27 mouse cellular contexts compared by ENCODE assay signal in the genomic region with DNA sequence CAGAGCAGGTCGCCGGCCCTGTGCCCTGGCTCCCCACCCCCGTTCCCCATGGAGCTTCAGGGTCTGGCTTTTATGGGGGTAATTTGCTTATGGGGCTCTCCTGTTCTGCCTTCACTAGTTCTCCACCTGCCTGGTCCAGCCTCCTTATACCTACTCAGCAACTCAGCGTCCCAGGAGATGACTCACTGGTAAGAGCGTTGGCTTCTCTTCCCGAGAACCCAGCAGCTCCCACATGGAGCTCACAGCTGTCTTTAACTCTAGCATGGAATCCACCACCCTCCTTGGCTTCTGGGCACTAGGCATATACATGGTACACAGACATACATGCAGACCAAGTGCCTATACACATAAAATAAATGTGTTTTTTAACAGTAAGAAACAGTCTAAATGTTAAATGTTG. TPM values are rescaled to one million over a fixed set of nuclear protein-coding genes. Genes with fewer than 3 reads are reported as not detected.
DNase-seq lines count a peak whose midpoint lies in the region; ATAC-seq and TF ChIP-seq lines count a peak whose summit lies in the region.
"Had no signal": no experiment of that assay in that cellular context is flagged by ENCODE, and none has a peak within 500 bp of the region (broad histone marks: within the 10 kb centered on the region; RNA-seq: fewer than 3 reads in every experiment).

No protein-coding gene starts in this region.

- no peak overlapping the region for H3K9ac ChIP-seq in hindbrain, postnatal 0 days (replicated peaks; ENCODE audit: low read length)
- no peak overlapping the region for H3K9ac ChIP-seq in midbrain, embryonic 11.5 days (ENCODE audit: low read length)
- H3K9ac ChIP-seq in midbrain, embryonic 13.5 days (replicated peaks), result no peak overlapping the region
- H3K9ac ChIP-seq in limb, embryonic 13.5 days, result no peak overlapping the region
- H3K9ac ChIP-seq: hindbrain, embryonic 15.5 days; kidney, embryonic 15.5 days had no signal

- no peaks in the 10 kb centered on the region for H3K36me3 ChIP-seq in hindbrain, embryonic 10.5 days
- no peaks in the 10 kb centered on the region for H3K36me3 ChIP-seq in hindbrain, postnatal 0 days (ENCODE audit: insufficient read depth, low read length)
- no peaks in the 10 kb centered on the region for H3K36me3 ChIP-seq in midbrain, embryonic 11.5 days (ENCODE audit: control insufficient read depth, insufficient read depth, low read length)
- peaks cover 5% of the 10 kb centered on the region; the same call in 1 of the 2 replicates for H3K36me3 ChIP-seq in midbrain, embryonic 13.5 days
- peaks cover 4% of the 10 kb centered on the region; the same call in 1 of the 2 replicates for H3K36me3 ChIP-seq in limb, embryonic 13.5 days
- H3K36me3 ChIP-seq: hindbrain, embryonic 15.5 days had no signal

- DNase-seq in hindbrain, embryonic 10.5 days (ENCODE audit: low spot score), result no peak
- DNase-seq in hindbrain, postnatal 0 days (ENCODE audit: low spot score), result no peak
- DNase-seq in midbrain, embryonic 11.5 days (ENCODE audit: low spot score, missing footprints), result peak; percentile 23
- no peak for DNase-seq in c-Kit-positive CD71-positive TER-119-positive erythroid progenitor cells, embryonic 14.5 days (ENCODE audit: low spot score)
- no peak for DNase-seq in adrenal gland, adult 8-10 months
- DNase-seq: adrenal gland, adult 2 months; cerebellum, adult 2 months; cerebellum, postnatal 36 days; heart, postnatal 10 days; kidney, postnatal 4 days; spleen, adult 18-20 months; thymus, postnatal 36 days had no signal

- H3K27ac ChIP-seq in hindbrain, embryonic 10.5 days, result peak overlapping the region; percentile 59; the same call in 1 of the 2 replicates
- no peak overlapping the region for H3K27ac ChIP-seq in hindbrain, postnatal 0 days
- H3K27ac ChIP-seq in midbrain, embryonic 11.5 days (ENCODE audit: low read depth, low read length), result no peak overlapping the region
- H3K27ac ChIP-seq in midbrain, embryonic 13.5 days, result no peak overlapping the region
- peak overlapping the region; percentile 49 for H3K27ac ChIP-seq in bone marrow, adult 2 months (ENCODE audit: control insufficient read depth, insufficient read depth, low read depth, low read length, poor library complexity)
- no peak overlapping the region for H3K27ac ChIP-seq in limb, embryonic 13.5 days
- H3K27ac ChIP-seq: hindbrain, embryonic 15.5 days; kidney, embryonic 15.5 days had no signal

- WGBS in hindbrain, embryonic 10.5 days, result 33% methylated on average over 6 of the region's 6 CpGs
- 27% methylated on average over 6 of the region's 6 CpGs for WGBS in hindbrain, postnatal 0 days
- WGBS in midbrain, embryonic 11.5 days, result 38% methylated on average over 6 of the region's 6 CpGs
- WGBS in midbrain, embryonic 13.5 days, result 38% methylated on average over 6 of the region's 6 CpGs
- whole genome bisulfite sequencing in bone marrow, adult 2 months, result 73% methylated on average over 6 of the region's 6 CpGs
- 17% methylated on average over 6 of the region's 6 CpGs for WGBS in limb, embryonic 13.5 days

- peak overlapping the region; percentile 3; the same call in 1 of the 2 replicates for H3K4me3 ChIP-seq in hindbrain, embryonic 10.5 days
- no peak overlapping the region for H3K4me3 ChIP-seq in hindbrain, postnatal 0 days (ENCODE audit: low read length)
- no peak overlapping the region for H3K4me3 ChIP-seq in midbrain, embryonic 11.5 days (ENCODE audit: low read depth, low read length)
- no peak overlapping the region for H3K4me3 ChIP-seq in midbrain, embryonic 13.5 days (replicated peaks)
- H3K4me3 ChIP-seq in bone marrow, adult 2 months (replicated peaks; ENCODE audit: control insufficient read depth, low read depth, low read length), result no peak overlapping the region
- no peak overlapping the region for H3K4me3 ChIP-seq in limb, embryonic 13.5 days
- H3K4me3 ChIP-seq: hindbrain, embryonic 15.5 days; kidney, embryonic 15.5 days; myocyte had no signal

- ATAC-seq in hindbrain, postnatal 0 days, result no peak
- ATAC-seq in midbrain, embryonic 11.5 days (ENCODE audit: low FRiP score), result no peak
- ATAC-seq in midbrain, embryonic 13.5 days, result no peak
- ATAC-seq in limb, embryonic 13.5 days (ENCODE audit: low FRiP score, low read depth), result no peak
- ATAC-seq: forebrain, embryonic 14.5 days; intestine, postnatal 0 days; lung, postnatal 0 days had no signal

- no peak for TF ChIP-seq CTCF in hindbrain, postnatal 0 days (IDR thresholded peaks at IDR 0.05; ENCODE audit: low read depth)
- TF ChIP-seq CTCF in bone marrow, adult 2 months (IDR thresholded peaks at IDR 0.05; ENCODE audit: control insufficient read depth, insufficient read depth, low read length), result no peak

- no peaks in the 10 kb centered on the region for H3K27me3 ChIP-seq in hindbrain, embryonic 10.5 days (ENCODE audit: insufficient read depth, poor library complexity, severe bottlenecking)
- H3K27me3 ChIP-seq in hindbrain, postnatal 0 days (ENCODE audit: insufficient read depth, low read length), result no peaks in the 10 kb centered on the region
- no peaks in the 10 kb centered on the region for H3K27me3 ChIP-seq in midbrain, embryonic 11.5 days (ENCODE audit: control insufficient read depth, insufficient read depth, low read length)
- H3K27me3 ChIP-seq in midbrain, embryonic 13.5 days, result no peaks in the 10 kb centered on the region
- H3K27me3 ChIP-seq in limb, embryonic 13.5 days, result no peaks in the 10 kb centered on the region
- H3K27me3 ChIP-seq: CH12.LX; hindbrain, embryonic 15.5 days; kidney, embryonic 15.5 days had no signal

- no peak overlapping the region for H3K4me2 ChIP-seq in hindbrain, postnatal 0 days (ENCODE audit: low read depth, low read length)
- no peak overlapping the region for H3K4me2 ChIP-seq in midbrain, embryonic 11.5 days
- H3K4me2 ChIP-seq in midbrain, embryonic 13.5 days (replicated peaks), result no peak overlapping the region
- H3K4me2 ChIP-seq in limb, embryonic 13.5 days (replicated peaks), result peak overlapping the region; percentile 28
- H3K4me2 ChIP-seq: heart, embryonic 11.5 days; hindbrain, embryonic 15.5 days; kidney, embryonic 15.5 days had no signal

- no peaks in the 10 kb centered on the region for H3K9me3 ChIP-seq in hindbrain, embryonic 10.5 days
- no peaks in the 10 kb centered on the region for H3K9me3 ChIP-seq in hindbrain, postnatal 0 days (ENCODE audit: low read length)
- no peaks in the 10 kb centered on the region for H3K9me3 ChIP-seq in midbrain, embryonic 11.5 days (ENCODE audit: control insufficient read depth, low read length)
- H3K9me3 ChIP-seq in midbrain, embryonic 13.5 days, result no peaks in the 10 kb centered on the region
- H3K9me3 ChIP-seq in limb, embryonic 13.5 days, result no peaks in the 10 kb centered on the region
- H3K9me3 ChIP-seq: hindbrain, embryonic 15.5 days; kidney, embryonic 15.5 days had no signal

- H3K4me1 ChIP-seq in hindbrain, embryonic 10.5 days (replicated peaks), result peaks cover 9% of the 10 kb centered on the region
- no peaks in the 10 kb centered on the region for H3K4me1 ChIP-seq in hindbrain, postnatal 0 days (ENCODE audit: insufficient read depth, low read length)
- H3K4me1 ChIP-seq in midbrain, embryonic 11.5 days (ENCODE audit: control insufficient read depth, insufficient read depth, low read length), result no peaks in the 10 kb centered on the region
- H3K4me1 ChIP-seq in midbrain, embryonic 13.5 days (replicated peaks), result no peaks in the 10 kb centered on the region
- peaks cover 2% of the 10 kb centered on the region for H3K4me1 ChIP-seq in bone marrow, adult 2 months (ENCODE audit: control insufficient read depth, insufficient read depth, low read length)
- peaks cover 7% of the 10 kb centered on the region for H3K4me1 ChIP-seq in limb, embryonic 13.5 days
- H3K4me1 ChIP-seq: hindbrain, embryonic 15.5 days had no signal

- TF ChIP-seq POLR2A in bone marrow, adult 2 months (IDR thresholded peaks at IDR 0.05; ENCODE audit: borderline replicate concordance, control insufficient read depth, low read depth, low read length), result no peak

RNA-seq across cellular contexts. Expression of a gene that starts 20.1 kb away (rescaled TPM):
- 4.7 and 6.6 TPM in 2 replicates for polyA plus RNA-seq in hindbrain, embryonic 10.5 days (2016; fragmentation: Nextera tagmentation; extraction: Ambion mirVana)
- total RNA-seq in hindbrain, postnatal 0 days (2014; rRNA removed), result 7.0 and 8.6 TPM in 2 replicates
- polyA plus RNA-seq in hindbrain, postnatal 0 days (2015; fragmentation: Nextera tagmentation; extraction: Ambion mirVana), result 7.1 and 8.4 TPM in 2 replicates
- polyA plus RNA-seq in midbrain, embryonic 11.5 days (2014; fragmentation: Nextera tagmentation; extraction: Ambion mirVana), result 6.4 and 7.6 TPM in 2 replicates
- 7.3 and 8.3 TPM in 2 replicates for polyA plus RNA-seq in midbrain, embryonic 13.5 days (2015; fragmentation: Nextera tagmentation; extraction: Ambion mirVana)
- polyA plus RNA-seq in bone marrow, adult 2 months (2011; ENCODE audit: insufficient read depth, insufficient read length, low replicate concordance, missing spikeins), result 0.41 and 3.2 TPM in 2 replicates
- polyA plus RNA-seq in limb, embryonic 13.5 days (2015; fragmentation: Nextera tagmentation; extraction: Ambion mirVana), result 9.8 and 10.1 TPM in 2 replicates
- 10 to 100 TPM; 15.8 to 21.2 (median 18.8) TPM for total RNA-seq in adrenal gland, adult 8-10 months (2022)

RNA-seq across cellular contexts. Expression of a gene that starts 28.4 kb away (rescaled TPM):
- polyA plus RNA-seq in hindbrain, embryonic 10.5 days (2016; fragmentation: Nextera tagmentation; extraction: Ambion mirVana), result 5.2 and 6.4 TPM in 2 replicates
- 1.5 and 2.0 TPM in 2 replicates for total RNA-seq in hindbrain, postnatal 0 days (2014; rRNA removed)
- polyA plus RNA-seq in hindbrain, postnatal 0 days (2015; fragmentation: Nextera tagmentation; extraction: Ambion mirVana), result 5.1 and 5.2 TPM in 2 replicates
- 5.0 and 6.0 TPM in 2 replicates for polyA plus RNA-seq in midbrain, embryonic 11.5 days (2014; fragmentation: Nextera tagmentation; extraction: Ambion mirVana)
- 3.0 and 4.3 TPM in 2 replicates for polyA plus RNA-seq in midbrain, embryonic 13.5 days (2015; fragmentation: Nextera tagmentation; extraction: Ambion mirVana)
- 1.4 and 8.0 TPM in 2 replicates for polyA plus RNA-seq in bone marrow, adult 2 months (2011; ENCODE audit: insufficient read depth, insufficient read length, low replicate concordance, missing spikeins)
- polyA plus RNA-seq in limb, embryonic 13.5 days (2015; fragmentation: Nextera tagmentation; extraction: Ambion mirVana), result 11.1 and 11.5 TPM in 2 replicates
- 1 to 10 TPM; 1.4 to 3.5 (median 2.4) TPM for total RNA-seq in adrenal gland, adult 8-10 months (2022)
- total RNA-seq: CH12.LX had no signal

RNA-seq across cellular contexts. Expression of a gene that starts 56.3 kb away (rescaled TPM):
- 0.10 TPM in 1 of 2 replicates, not detected in the other for polyA plus RNA-seq in hindbrain, embryonic 10.5 days (2016; fragmentation: Nextera tagmentation; extraction: Ambion mirVana)
- total RNA-seq in hindbrain, postnatal 0 days (2014; rRNA removed), result 0.72 and 0.94 TPM in 2 replicates
- polyA plus RNA-seq in hindbrain, postnatal 0 days (2015; fragmentation: Nextera tagmentation; extraction: Ambion mirVana), result 0.13 TPM in 1 of 2 replicates, not detected in the other
- polyA plus RNA-seq in midbrain, embryonic 11.5 days (2014; fragmentation: Nextera tagmentation; extraction: Ambion mirVana), result 0.05 and 0.12 TPM in 2 replicates
- polyA plus RNA-seq in midbrain, embryonic 13.5 days (2015; fragmentation: Nextera tagmentation; extraction: Ambion mirVana), result not detected in 2 replicates
- 1.0 TPM in 1 of 2 replicates, not detected in the other for polyA plus RNA-seq in bone marrow, adult 2 months (2011; ENCODE audit: insufficient read depth, insufficient read length, low replicate concordance, missing spikeins)
- 0.11 TPM in 1 of 2 replicates, not detected in the other for polyA plus RNA-seq in limb, embryonic 13.5 days (2015; fragmentation: Nextera tagmentation; extraction: Ambion mirVana)
- under 1 TPM; 0.18 to 0.54 (median 0.27) TPM for total RNA-seq in adrenal gland, adult 8-10 months (2022)
- total RNA-seq: CH12.LX had no signal
- polyA plus RNA-seq: adrenal gland, adult 2 months; forebrain, embryonic 14.5 days; gonadal fat pad, adult 2 months; hindbrain, embryonic 15.5 days; intestine, postnatal 0 days; liver, embryonic 16.5 days; lung, postnatal 0 days; midbrain, embryonic 14.5 days; myocyte; neural tube, embryonic 14.5 days had no signal

Comparison
In these comparisons a context has a peak if more than half of its experiments do, and no peak if none do; other contexts are left out.
1. H3K27ac ChIP-seq: peak in hindbrain, embryonic 10.5 days (single experiment) and bone marrow, adult 2 months (single experiment); none in hindbrain, postnatal 0 days (single experiment), midbrain, embryonic 11.5 days (single experiment), midbrain, embryonic 13.5 days (single experiment) and limb, embryonic 13.5 days (single experiment).